Mouse (Mus musculus): Measurements from ENCODE around the gene Il22ra2. TPM values are rescaled to one million over a fixed set of nuclear protein-coding genes. Genes with fewer than 3 reads are reported as not detected.

The Il22ra2 gene
- polyA plus RNA-seq, 1 experiment, result 0.65 TPM

- Histone ChIP-seq H3K36me3 (ENCODE audit: control insufficient read depth, insufficient read depth, low read length) (no peaks in the 10 kb centered on the region), H3K4me3 (ENCODE audit: extremely low read depth, insufficient read depth, insufficient read length) (peak within 1 kb of the TSS; percentile 92), H3K27ac (ENCODE audit: insufficient read depth, low read length) (peak within 1 kb of the TSS; percentile 99), H3K4me1 (ENCODE audit: control insufficient read depth, insufficient read depth, insufficient read length) (peaks cover 20% of the 10 kb centered on the region), H3K27me3 (ENCODE audit: control insufficient read depth, insufficient read depth, low read length) (no peaks in the 10 kb centered on the region)
- under 1% methylated on average over 52 of the region's 52 CpGs for WGBS
- peak; percentile 89 for TF ChIP-seq POLR2A (IDR thresholded peaks at IDR 0.05; ENCODE audit: low read depth, low read length)
- no peak for TF ChIP-seq CTCF (IDR thresholded peaks at IDR 0.05; ENCODE audit: extremely low read depth, insufficient read depth, insufficient read length, insufficient replicate concordance)
- DNase-seq (ENCODE audit: low read depth in 1 of 2, low spot score in 2 of 2), result peak; percentile 96 to 100
These were observed 30.0 kb upstream of the Il22ra2 start, which contains the start of gene Ifngr1 for GRCm38 (mm10) chr10:19591641-19592441. Gene Ifngr1 (plus strand): TSS chr10:19591949.

GRCm38 (mm10) chr10:19592556-19592955, 29.2 kb upstream of the Il22ra2 start:
- Histone ChIP-seq H3K4me3 (ENCODE audit: extremely low read depth, insufficient read depth, insufficient read length) (peak overlapping the region; percentile 92), H3K27me3 (ENCODE audit: control insufficient read depth, insufficient read depth, low read length) (no peaks in the 10 kb centered on the region), H3K36me3 (ENCODE audit: control insufficient read depth, insufficient read depth, low read length) (no peaks in the 10 kb centered on the region), H3K4me1 (ENCODE audit: control insufficient read depth, insufficient read depth, insufficient read length) (peaks cover 17% of the 10 kb centered on the region), H3K27ac (ENCODE audit: insufficient read depth, low read length) (peak overlapping the region; percentile 99; the same call in 1 of the 2 replicates)
- TF ChIP-seq CTCF (IDR thresholded peaks at IDR 0.05; ENCODE audit: extremely low read depth, insufficient read depth, insufficient read length, insufficient replicate concordance) (no peak), POLR2A (IDR thresholded peaks at IDR 0.05; ENCODE audit: low read depth, low read length) (no peak)
- whole genome bisulfite sequencing, result 2% methylated on average over 3 of the region's 3 CpGs
- DNase-seq (ENCODE audit: low read depth in 1 of 2, low spot score in 2 of 2), result no peak

- H3K4me1 ChIP-seq (ENCODE audit: control insufficient read depth, insufficient read depth, insufficient read length), result peaks cover 13% of the 10 kb centered on the region
- H3K4me3 ChIP-seq (ENCODE audit: extremely low read depth, insufficient read depth, insufficient read length), result peak overlapping the region; percentile 31
These were observed 28.5 kb upstream of the Il22ra2 start for GRCm38 (mm10) chr10:19593296-19593695.

GRCm38 (mm10) chr10:19594201-19594905, 27.4 kb upstream of the Il22ra2 start:
- TF ChIP-seq POLR2A (IDR thresholded peaks at IDR 0.05; ENCODE audit: low read depth, low read length) (no peak), CTCF (IDR thresholded peaks at IDR 0.05; ENCODE audit: extremely low read depth, insufficient read depth, insufficient read length, insufficient replicate concordance) (no peak)
- no peak for DNase-seq (ENCODE audit: low read depth in 1 of 2, low spot score in 2 of 2)
- H3K36me3 ChIP-seq (ENCODE audit: control insufficient read depth, insufficient read depth, low read length), result peaks cover 3% of the 10 kb centered on the region
- H3K4me3 ChIP-seq (ENCODE audit: extremely low read depth, insufficient read depth, insufficient read length), result peak overlapping the region; percentile 1; the same call in 1 of the 2 replicates
- no peaks in the 10 kb centered on the region for H3K27me3 ChIP-seq (ENCODE audit: control insufficient read depth, insufficient read depth, low read length)
- 43% methylated on average over 3 of the region's 3 CpGs for WGBS
- peaks cover 13% of the 10 kb centered on the region for H3K4me1 ChIP-seq (ENCODE audit: control insufficient read depth, insufficient read depth, insufficient read length)
- peak overlapping the region; percentile 60; the same call in 1 of the 2 replicates for H3K27ac ChIP-seq (ENCODE audit: insufficient read depth, low read length)

More at GRCm38 (mm10) chr10:19593296-19593695, 28.5 kb upstream of the Il22ra2 start:
- Histone ChIP-seq H3K36me3 (ENCODE audit: control insufficient read depth, insufficient read depth, low read length) (peaks cover under 1% of the 10 kb centered on the region; the same call in 1 of the 2 replicates), H3K27me3 (ENCODE audit: control insufficient read depth, insufficient read depth, low read length) (no peaks in the 10 kb centered on the region), H3K27ac (ENCODE audit: insufficient read depth, low read length) (peak overlapping the region; percentile 60)
- 46% methylated on average over 3 of the region's 3 CpGs for WGBS
- DNase-seq (ENCODE audit: low read depth in 1 of 2, low spot score in 2 of 2), result no peak
- TF ChIP-seq POLR2A (IDR thresholded peaks at IDR 0.05; ENCODE audit: low read depth, low read length) (no peak), CTCF (IDR thresholded peaks at IDR 0.05; ENCODE audit: extremely low read depth, insufficient read depth, insufficient read length, insufficient replicate concordance) (no peak)

DNA sequence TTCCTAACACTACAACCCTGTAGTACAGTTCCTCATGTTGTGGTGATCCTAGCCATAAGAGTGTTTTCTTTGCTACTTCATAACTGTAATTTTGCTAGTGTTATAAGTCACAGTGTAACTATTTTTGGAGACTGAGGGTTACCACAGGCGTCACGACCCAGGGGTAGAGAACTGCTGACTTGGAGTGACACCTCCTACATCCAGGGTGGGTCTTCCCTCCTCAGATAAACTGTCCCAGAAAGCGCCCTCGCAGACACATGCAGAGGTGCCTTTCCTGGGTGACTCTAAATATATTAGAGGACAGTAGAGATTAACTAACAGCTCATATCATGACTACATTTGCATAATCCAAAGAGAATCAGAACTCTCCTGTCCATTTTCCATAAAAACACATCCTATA, 24.9 kb upstream of the Il22ra2 start:
- Histone ChIP-seq H3K27ac (ENCODE audit: insufficient read depth, low read length) (no peak overlapping the region), H3K4me3 (ENCODE audit: extremely low read depth, insufficient read depth, insufficient read length) (no peak overlapping the region), H3K27me3 (ENCODE audit: control insufficient read depth, insufficient read depth, low read length) (no peaks in the 10 kb centered on the region), H3K36me3 (ENCODE audit: control insufficient read depth, insufficient read depth, low read length) (peaks cover 11% of the 10 kb centered on the region), H3K4me1 (ENCODE audit: control insufficient read depth, insufficient read depth, insufficient read length) (peaks cover 13% of the 10 kb centered on the region)
- TF ChIP-seq CTCF (IDR thresholded peaks at IDR 0.05; ENCODE audit: extremely low read depth, insufficient read depth, insufficient read length, insufficient replicate concordance), result no peak
- TF ChIP-seq POLR2A (IDR thresholded peaks at IDR 0.05; ENCODE audit: low read depth, low read length), result no peak
- 33% methylated on average over 4 of the region's 4 CpGs for WGBS
- no peak for DNase-seq (ENCODE audit: low read depth in 1 of 2, low spot score in 2 of 2)

- H3K36me3 ChIP-seq (ENCODE audit: control insufficient read depth, insufficient read depth, low read length), result peaks cover 20% of the 10 kb centered on the region
- no peak overlapping the region for H3K4me3 ChIP-seq (ENCODE audit: extremely low read depth, insufficient read depth, insufficient read length)
- 68% methylated on average over 11 of the region's 11 CpGs for WGBS
- no peaks in the 10 kb centered on the region for H3K27me3 ChIP-seq (ENCODE audit: control insufficient read depth, insufficient read depth, low read length)
- H3K4me1 ChIP-seq (ENCODE audit: control insufficient read depth, insufficient read depth, insufficient read length), result peaks cover 13% of the 10 kb centered on the region
- DNase-seq (ENCODE audit: low read depth in 1 of 2, low spot score in 2 of 2), result no peak
- H3K27ac ChIP-seq (ENCODE audit: insufficient read depth, low read length), result no peak overlapping the region
- TF ChIP-seq POLR2A (IDR thresholded peaks at IDR 0.05; ENCODE audit: low read depth, low read length) (no peak), CTCF (IDR thresholded peaks at IDR 0.05; ENCODE audit: extremely low read depth, insufficient read depth, insufficient read length, insufficient replicate concordance) (no peak)
These were observed 23.7 kb upstream of the Il22ra2 start for GRCm38 (mm10) chr10:19598091-19598490.

Data from spleen, adult 2 months (tissue).